Mouse (Mus musculus) testis, postnatal 10 days (tissue): ENCODE results near the gene Sh3pxd2a.

Source experiments
- DNase-seq: peaks from one replicate; pipeline ENCODE4 v3.0.0; 2021; ENCODE audit warnings: low spot score

The Sh3pxd2a gene

GRCm38 (mm10) chr19:47230682-47231081 is 233.5 kb downstream of the Sh3pxd2a start:
- no peak for DNase-seq

- DNase-seq: no peak
Observed at GRCm38 (mm10) chr19:47230082-47230481, 234.1 kb downstream of the Sh3pxd2a start.

- DNase-seq: no peak
Observed at GRCm38 (mm10) chr19:47229461-47229860, 234.7 kb downstream of the Sh3pxd2a start.

GRCm38 (mm10) chr19:47228725-47229252 is 235.4 kb downstream of the Sh3pxd2a start:
- peak; percentile 78 for DNase-seq

- DNase-seq: no peak
Observed at GRCm38 (mm10) chr19:47225791-47226190, 238.4 kb downstream of the Sh3pxd2a start.

DNA sequence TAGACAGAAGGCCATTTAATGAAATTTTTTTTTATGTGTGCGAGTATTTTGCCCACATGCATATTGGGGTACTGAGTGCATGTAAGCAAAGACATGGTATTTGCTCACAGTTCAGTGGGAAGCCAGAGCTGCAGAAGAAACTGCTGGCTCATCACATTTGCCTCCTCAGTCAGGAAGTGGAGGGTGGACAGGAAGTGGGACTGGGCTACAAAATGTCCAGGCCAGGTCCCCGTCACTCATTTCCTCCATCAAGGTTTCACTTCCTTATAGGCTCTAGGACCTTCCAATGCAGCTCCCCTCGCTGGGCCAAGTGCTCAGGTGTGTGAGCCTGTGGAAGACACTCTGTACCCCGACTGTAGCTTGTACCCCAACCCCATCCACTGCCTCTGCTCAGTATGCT is 239.5 kb downstream of the Sh3pxd2a start:
- DNase-seq: no peak

- DNase-seq: no peak
Observed at GRCm38 (mm10) chr19:47222841-47223557, 241.2 kb downstream of the Sh3pxd2a start.

- DNase-seq: no peak
Observed at GRCm38 (mm10) chr19:47222154-47222840, 241.9 kb downstream of the Sh3pxd2a start.

DNA sequence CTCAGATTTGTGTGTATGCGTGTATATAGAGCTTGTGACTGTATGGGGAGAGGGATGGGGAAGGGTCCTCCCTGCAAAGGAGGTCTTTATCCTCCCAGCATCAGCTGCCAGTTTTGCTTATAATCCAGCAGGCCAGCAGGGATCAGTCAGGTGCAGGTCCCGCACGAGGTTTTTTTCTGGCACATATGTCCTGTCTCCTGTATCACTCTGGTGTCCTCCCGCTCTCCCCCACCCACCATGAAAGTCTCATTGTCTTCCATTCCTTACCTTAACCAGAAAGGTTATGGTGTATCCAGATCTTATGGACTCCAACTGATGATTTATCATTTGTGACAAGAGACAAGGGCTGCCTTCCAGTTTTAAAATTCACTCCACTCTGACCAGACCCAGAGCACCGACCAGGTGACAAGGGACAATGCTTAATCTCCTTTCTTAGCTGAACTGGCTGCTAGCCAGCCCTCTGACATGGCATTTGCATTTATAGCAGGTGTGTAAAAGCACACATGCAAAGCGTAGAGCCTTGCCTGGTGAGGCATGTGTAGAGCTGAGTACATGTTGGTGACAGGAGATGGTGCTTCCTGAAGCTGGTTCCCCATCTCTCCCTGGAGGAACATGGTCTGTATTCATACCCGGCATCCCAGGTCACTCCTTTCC is 242.6 kb downstream of the Sh3pxd2a start:
- no peak for DNase-seq

GRCm38 (mm10) chr19:47221006-47221405 is 243.2 kb downstream of the Sh3pxd2a start:
- DNase-seq: no peak

DNA sequence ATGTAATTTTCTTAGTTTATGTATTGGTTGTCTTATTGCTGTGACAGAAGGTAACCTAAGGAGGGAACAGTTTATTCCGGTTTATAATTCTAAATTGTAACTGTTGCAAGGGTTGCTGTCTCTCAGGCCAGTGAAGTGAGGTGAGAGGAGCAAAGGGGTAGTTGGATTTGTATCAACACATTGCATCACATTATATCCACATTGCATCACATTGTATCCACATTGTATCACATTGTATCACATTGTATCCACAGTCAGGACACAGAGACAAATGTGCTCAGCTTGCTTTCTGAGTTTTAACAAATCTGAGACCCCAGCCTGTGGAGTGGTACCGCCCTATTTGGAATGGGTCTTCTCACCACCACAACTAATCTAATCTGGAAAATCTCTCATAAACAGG is 244.0 kb downstream of the Sh3pxd2a start:
- no peak for DNase-seq

DNA sequence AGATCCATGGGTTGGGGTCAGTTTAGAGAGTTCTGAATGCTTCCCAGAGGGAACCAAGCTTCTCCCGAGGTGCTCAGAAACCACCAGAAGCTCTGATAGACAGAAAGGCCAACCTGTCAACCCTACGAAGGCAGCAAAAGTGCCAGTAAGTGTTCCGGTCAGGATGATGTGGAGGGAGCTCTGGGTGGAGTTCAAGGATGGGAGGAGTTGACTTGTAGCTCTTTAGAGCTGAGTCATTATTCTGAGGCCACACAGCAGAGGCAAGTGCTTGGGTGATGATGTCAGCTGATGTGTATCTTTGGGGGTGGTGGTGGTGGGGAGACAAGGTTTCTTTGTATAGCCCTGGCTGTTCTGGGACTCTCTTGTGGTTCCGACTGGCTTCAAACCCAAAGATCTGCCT is 244.6 kb downstream of the Sh3pxd2a start:
- DNase-seq: no peak

DNA sequence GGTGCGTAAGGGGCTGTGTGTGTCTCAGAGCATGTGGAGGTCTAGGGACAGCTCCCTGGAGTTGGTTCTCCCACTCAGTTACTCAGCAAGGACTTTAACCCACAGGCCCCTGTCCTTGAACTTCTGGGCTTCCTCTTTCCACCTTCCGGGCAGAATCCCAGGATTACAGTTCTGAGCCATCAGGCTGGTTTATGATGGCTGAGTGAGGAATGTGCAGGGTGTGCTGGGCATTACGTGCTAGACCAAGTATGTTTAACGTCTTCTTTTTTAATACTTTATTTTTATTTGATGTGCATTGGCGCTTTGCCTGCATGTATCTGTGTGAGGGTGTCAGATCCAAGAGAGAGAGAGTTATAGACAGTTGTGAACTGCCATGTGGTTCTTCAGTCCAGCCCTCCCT is 247.4 kb downstream of the Sh3pxd2a start:
- no peak for DNase-seq

DNA sequence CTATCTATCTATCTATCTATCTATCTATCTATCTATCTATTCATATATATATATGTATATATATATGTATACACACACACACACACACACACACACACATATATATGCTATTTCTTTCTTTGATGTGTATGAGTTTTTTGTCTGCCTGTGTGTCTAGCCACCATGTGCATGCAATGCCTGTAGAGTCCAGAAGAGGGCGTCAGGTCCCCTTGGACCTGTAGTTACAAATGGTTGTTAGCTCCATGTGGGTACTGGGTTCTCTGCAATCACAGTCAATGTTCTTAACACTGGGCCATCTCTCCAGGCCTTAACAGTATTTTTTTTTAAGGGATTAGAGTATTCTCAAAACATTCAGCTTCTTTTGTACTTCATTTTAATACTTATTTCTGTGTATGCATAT is 250.7 kb downstream of the Sh3pxd2a start:
- no peak for DNase-seq

DNA sequence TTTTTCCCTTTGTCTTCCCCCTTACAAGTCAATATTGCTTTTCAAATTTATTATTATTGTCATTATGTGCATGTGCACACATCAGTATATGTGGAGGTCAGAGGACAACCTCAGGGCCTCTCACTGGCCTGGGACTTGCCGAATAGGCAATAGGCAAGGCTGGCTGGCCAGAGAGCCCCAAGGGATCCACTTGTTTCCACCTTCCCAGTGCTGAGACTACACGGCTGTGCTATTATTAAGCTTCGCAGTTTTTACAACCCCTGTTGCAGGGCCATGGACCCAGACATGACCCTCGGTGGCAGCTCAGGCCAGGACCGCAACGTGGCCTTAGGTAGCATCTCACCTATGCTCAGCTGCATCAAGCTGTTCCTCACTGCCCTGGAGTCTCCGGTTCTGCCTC is 251.8 kb downstream of the Sh3pxd2a start:
- DNase-seq: no peak

DNA sequence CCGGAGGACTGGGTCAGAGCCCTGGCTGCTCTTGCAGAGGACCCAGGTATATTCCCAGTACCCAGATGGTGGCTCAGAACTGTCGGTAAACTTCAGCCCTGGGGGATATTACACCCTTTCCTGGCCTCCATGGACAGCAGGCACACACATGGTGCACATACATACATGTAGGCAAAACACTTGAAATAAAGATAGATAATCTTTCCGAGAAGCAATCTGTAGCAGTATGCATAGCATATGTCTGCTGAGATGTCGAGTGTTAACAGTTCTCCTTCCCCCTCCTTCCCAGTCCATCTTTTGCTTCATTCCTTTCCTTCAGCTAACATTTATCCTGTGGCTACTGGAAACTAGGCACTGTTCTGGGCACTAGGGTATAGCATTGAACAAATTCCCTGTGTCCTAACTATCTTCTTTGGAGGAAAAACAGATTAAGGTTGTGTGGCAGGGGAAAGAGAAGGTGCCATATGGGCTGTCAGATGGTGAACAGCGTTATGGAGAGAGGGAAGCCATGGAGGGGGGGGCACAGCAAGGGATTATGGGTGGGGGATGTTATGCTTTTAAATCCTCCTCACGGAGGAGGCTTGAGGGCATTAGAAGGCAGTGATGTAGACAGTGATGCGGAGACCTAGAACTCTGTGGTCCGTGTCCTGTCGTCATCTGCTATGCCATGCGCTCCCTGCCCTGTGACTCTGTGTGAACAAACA is 252.4 kb downstream of the Sh3pxd2a start:
- DNase-seq: no peak

DNA sequence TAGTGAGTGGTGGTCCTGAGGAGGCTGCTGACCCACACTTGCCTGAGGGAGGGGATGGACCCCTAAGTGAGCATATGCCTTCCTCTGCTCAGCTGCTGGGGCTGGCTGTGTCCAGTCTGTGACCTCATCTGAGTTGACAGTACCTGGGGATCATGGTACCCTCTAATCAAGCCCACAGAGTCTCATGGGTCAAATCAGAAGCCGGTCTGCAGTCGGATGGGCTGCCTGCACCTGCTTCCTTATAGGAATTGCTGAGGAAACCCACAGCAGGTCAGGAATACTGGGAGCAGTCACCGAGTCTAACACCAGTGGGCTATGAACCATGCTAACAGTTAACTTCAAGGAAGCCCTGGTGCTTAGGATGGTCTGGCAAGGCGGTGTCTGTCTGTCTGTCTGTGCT is 253.8 kb downstream of the Sh3pxd2a start:
- no peak for DNase-seq
